Mouse (Mus musculus) stomach, adult 2 months (tissue): ENCODE results near the gene Isg20l2. TPM values are rescaled to one million over a fixed set of nuclear protein-coding genes. Genes with fewer than 3 reads are reported as not detected.

Source experiments
- polyA plus RNA-seq: library from polyadenylated mRNA; depleted of rRNA; stranded (reverse); fragments of >200 nt; gene quantifications from 2 replicates; pipeline ENCODE4 v1.2.3, GENCODE M21; 2012; rRNA removed

Gene Isg20l2
- 4.0 and 4.7 TPM in 2 replicates for polyA plus RNA-seq

DNA sequence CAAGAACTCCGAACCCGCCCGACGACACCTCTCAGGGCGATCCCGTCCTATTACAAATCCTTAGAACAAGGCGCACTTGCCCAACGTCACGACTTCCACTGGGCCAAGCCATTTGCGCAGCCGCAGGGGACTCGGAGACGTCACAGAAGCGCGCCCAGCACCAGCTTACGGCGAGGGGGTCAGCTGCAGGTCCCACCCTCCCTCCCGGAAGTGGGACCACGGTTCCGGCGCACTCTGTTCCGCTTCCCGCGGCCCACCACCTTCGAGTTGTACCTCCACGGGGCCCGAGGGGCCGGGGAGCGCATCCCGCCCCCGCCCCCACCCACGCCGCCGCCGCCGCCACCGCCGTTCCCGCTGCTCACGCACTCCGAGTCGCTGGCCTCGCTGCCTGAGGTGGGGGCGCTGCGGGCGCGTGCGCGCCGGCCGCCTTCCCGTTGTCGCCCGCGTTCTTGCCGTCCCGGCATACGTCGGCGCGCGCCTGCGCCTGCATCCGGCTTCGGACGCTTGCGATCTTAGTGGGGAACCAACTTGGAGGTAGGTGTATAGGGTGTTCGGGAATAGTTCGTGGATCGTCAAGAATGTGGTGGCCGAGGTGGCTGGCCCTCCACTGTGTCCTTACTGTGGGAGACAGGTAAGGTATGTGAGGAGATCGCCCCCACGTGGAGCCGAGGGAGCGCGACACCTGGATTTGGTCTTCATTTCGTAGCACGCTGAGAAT is at the start of gene Isg20l2, which contains the start of gene Rrnad1:
Isg20l2 (plus strand) TSS at position 237 of the 718 bp plus-strand sequence.
Rrnad1 (minus strand) TSS at position 640 of the 718 bp plus-strand sequence.

DNA sequence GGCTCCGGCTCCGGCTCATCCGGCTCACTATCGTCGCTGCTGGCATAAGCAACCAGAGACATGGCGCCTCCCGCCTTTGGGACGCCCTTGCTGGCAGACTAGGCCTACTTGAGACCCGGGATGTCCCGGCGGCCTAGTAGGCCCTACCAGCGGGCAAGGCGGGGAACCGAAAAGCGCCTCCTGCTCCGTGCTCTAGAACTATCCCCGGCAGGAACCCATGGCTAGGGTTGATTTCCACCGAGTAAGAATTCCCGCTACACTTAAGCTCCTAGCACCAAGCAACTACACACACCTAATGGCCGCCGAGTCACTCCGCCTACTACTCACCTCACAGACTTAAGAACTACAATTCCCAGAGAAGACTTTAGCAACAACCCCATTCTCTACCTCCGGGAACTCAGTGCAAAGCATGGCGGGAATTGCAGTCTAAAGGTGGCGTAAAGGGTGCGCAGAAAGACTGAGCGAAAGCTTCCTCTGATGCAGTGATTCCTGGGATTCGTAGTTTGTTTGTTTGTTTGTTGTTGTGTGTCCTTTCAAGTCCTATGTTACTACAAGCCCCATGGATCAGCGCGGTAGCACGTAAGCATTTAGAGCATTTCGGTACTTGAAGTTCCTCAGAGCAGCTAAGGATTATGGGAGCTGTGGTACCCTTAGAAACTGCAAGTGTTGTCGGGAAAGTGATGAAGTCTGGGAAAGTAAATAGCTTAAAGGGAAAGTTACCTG is 44.7 kb upstream of the Isg20l2 start, which contains the start of gene Prcc:
Prcc (minus strand) TSS at position 328 of the 723 bp plus-strand sequence.

GRCm38 (mm10) chr3:87905880-87906485 is 24.1 kb upstream of the Isg20l2 start, which contains the start of gene Hdgf:
Gene Hdgf, plus strand, starts transcription at chr3:87906321.

GRCm38 (mm10) chr3:87919336-87920108 is 10.6 kb upstream of the Isg20l2 start, which contains the start of gene Mrpl24:
Gene Mrpl24, plus strand, starts transcription at chr3:87919506.

DNA sequence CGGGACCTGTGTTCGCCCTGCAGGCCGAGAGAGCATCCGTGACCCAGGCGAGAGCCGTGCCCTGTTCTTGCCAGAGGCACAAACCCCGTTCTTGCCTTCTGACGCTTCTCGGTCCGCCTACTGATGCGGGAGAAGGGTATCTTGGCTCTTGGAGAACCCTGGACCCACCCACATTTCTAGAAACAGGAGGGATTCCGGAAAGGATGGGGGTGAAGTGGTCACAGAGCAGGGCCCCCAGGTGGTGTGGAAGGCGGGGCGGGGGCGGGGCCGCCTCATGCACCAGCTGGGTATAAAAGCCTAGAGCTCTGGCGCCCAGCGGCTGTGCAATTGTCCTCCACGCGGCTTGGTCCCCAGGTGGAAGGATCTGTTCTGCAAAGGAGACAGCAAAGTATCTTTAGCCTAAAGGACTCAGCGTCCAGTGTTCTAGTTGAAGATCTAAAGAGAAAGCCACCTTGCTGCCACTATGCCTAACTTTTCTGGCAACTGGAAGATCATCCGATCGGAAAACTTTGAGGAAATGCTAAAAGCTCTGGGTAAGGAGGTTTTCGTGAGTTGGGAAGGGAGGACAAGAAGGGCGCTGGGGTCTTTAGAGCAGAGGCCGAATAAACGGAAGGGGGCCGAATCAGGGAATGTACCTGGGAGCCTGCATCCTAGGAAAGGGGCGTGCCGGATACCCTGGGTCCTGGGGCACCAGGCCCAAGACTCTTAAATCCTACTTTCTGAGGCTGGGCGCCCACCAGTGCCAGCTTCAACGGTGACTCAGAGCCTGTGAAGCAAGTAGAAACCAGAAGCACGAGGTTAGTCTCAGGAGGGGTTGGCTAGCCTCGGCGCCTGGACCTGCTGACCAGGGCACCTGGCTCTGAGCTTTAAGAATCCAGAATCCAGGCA is 18.5 kb downstream of the Isg20l2 start, which contains the start of gene Crabp2:
Crabp2 (plus strand) TSS at position 289 of the 888 bp plus-strand sequence.

DNA sequence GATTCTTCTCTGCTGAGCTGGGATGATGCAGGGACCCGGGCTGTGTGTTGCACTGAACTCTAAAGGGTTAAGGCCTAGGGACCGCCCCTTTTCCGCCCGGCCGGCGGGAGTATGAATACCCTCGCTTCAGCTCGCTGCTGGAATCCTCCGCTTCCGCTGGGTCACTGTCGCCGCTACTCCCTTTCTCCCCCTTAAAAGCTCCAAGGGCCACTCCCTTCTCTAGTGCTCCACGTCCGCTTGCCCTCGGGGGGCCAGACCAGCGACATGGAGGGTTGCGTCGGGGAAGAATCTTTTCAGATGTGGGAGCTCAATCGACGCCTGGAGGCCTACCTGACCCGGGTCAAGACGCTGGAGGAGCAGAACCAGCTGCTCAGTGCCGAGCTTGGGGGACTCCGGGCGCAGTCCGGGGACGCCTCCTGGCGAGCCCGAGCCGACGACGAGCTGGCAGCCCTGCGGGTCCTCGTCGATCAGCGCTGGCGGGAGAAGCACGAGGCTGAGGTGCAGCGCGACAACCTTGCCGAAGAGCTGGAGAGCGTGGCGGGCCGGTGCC is 40.9 kb downstream of the Isg20l2 start, which contains the start of gene Nes:
Nes (plus strand) TSS at position 140 of the 550 bp plus-strand sequence.

Other genes with a start within 250 kb of the Isg20l2 start
- gene Lrrc71, start 181.7 kb upstream of the Isg20l2 start, polyA plus RNA-seq, result 0.02 and 0.14 TPM in 2 replicates
- 0.17 and 0.20 TPM in 2 replicates for gene Ntrk1, start 135.2 kb upstream of the Isg20l2 start, polyA plus RNA-seq
- 1.6 and 2.7 TPM in 2 replicates for gene Insrr, start 133.4 kb upstream of the Isg20l2 start, polyA plus RNA-seq
- gene Pear1, start 106.0 kb upstream of the Isg20l2 start, polyA plus RNA-seq, result 11.8 and 12.6 TPM in 2 replicates
- 0.16 and 0.45 TPM in 2 replicates for gene Sh2d2a, start 83.6 kb upstream of the Isg20l2 start, polyA plus RNA-seq
- 12.5 and 13.3 TPM in 2 replicates for gene Prcc, start 44.7 kb upstream of the Isg20l2 start, polyA plus RNA-seq
- 28.9 and 30.2 TPM in 2 replicates for gene Hdgf, start 24.0 kb upstream of the Isg20l2 start, polyA plus RNA-seq
- 9.8 and 10.8 TPM in 2 replicates for gene Mrpl24, start 10.8 kb upstream of the Isg20l2 start, polyA plus RNA-seq
- 11.2 and 19.0 TPM in 2 replicates for gene Rrnad1, start 403 bp downstream of the Isg20l2 start, polyA plus RNA-seq
- 9.3 and 9.4 TPM in 2 replicates for gene Crabp2, start 18.4 kb downstream of the Isg20l2 start, polyA plus RNA-seq
- gene Nes, start 40.8 kb downstream of the Isg20l2 start, polyA plus RNA-seq, result 1.2 and 1.7 TPM in 2 replicates
- gene Bcan, start 69.9 kb downstream of the Isg20l2 start, polyA plus RNA-seq, result 0.26 and 0.44 TPM in 2 replicates
- gene Hapln2, start 97.3 kb downstream of the Isg20l2 start, polyA plus RNA-seq, result not detected in 2 replicates
- gene Gpatch4, start 112.8 kb downstream of the Isg20l2 start, polyA plus RNA-seq, result 1.7 and 2.1 TPM in 2 replicates
- 37.1 and 38.2 TPM in 2 replicates for gene Naxe, start 128.2 kb downstream of the Isg20l2 start, polyA plus RNA-seq
- not detected in 2 replicates for gene Ttc24, start 148.0 kb downstream of the Isg20l2 start, polyA plus RNA-seq
- gene Iqgap3, start 151.7 kb downstream of the Isg20l2 start, polyA plus RNA-seq, result 4.7 and 5.7 TPM in 2 replicates
- 50.8 and 55.8 TPM in 2 replicates for gene Mef2d, start 212.1 kb downstream of the Isg20l2 start, polyA plus RNA-seq